Mouse (Mus musculus): ENCODE measurements around the gene Sh3kbp1. TPM values are rescaled to one million over a fixed set of nuclear protein-coding genes. Genes with fewer than 3 reads are reported as not detected.

Gene Sh3kbp1
- polyA plus RNA-seq, 1 experiment = 32.2 TPM

DNA sequence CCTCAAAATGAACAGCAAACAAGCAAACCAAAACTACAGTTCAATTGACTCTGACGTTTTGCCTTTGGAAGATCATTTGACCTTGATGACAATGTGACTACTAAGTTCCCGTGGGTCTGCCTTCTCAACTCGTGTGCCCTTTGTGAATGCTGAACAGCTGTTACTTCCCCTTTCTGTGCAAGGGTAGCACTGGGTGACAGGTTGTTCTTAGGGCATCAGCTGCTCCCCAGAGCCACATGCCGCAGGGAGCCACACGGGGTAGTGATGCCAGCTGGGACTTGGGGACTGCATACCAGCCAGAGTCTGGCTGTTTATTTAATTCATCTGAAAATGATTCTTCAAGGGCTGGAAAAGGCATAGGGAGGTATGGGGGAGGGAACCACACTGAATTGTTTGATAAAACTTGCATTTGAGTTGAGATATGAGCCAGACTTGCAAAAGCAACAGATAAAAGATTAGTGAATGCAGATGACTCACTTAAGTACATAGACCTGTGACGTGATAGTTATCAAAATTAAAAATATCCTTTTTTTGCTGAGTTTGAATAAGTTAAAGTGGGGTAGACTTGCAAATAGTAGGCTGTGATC is 108.5 kb downstream of the Sh3kbp1 start:
- Histone ChIP-seq H3K4me3 (replicated peaks; ENCODE audit: control insufficient read depth, low read depth, low read length) (no peak overlapping the region), H3K27ac (ENCODE audit: control insufficient read depth, insufficient read depth, low read depth, low read length, poor library complexity) (no peak overlapping the region), H3K4me1 (ENCODE audit: control insufficient read depth, insufficient read depth, low read length) (no peaks in the 10 kb centered on the region; the same call in 1 of the 2 replicates)
- TF ChIP-seq CTCF (IDR thresholded peaks at IDR 0.05; ENCODE audit: control insufficient read depth, insufficient read depth, low read length) = no peak
- TF ChIP-seq POLR2A (IDR thresholded peaks at IDR 0.05; ENCODE audit: borderline replicate concordance, control insufficient read depth, low read depth, low read length) = no peak
- WGBS = 18% methylated on average over 6 of the region's 6 CpGs

DNA sequence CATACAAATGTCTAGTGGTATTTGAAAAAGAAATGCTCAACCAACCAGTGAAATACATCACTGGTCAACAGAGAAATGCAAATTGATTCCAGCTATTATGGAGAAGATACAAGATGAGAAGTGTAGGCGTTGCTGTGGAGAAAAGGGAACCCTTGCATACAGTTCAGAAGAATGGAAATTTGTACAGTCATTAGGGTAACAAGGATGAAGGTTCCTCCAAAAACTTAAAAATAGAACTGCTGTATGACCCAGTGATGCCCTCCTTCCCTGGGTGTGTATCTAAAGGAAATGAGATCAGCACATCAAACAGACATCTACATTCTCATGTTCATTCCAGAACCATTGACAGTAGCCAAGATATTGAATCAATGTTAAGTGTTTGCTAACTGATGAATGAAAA is 110.3 kb downstream of the Sh3kbp1 start:
- H3K4me3 ChIP-seq (replicated peaks; ENCODE audit: control insufficient read depth, low read depth, low read length) = no peak overlapping the region
- H3K27ac ChIP-seq (ENCODE audit: control insufficient read depth, insufficient read depth, low read depth, low read length, poor library complexity) = no peak overlapping the region
- H3K4me1 ChIP-seq (ENCODE audit: control insufficient read depth, insufficient read depth, low read length) = no peaks in the 10 kb centered on the region; the same call in 1 of the 2 replicates
- 62% methylated on average over 1 of the region's 1 CpGs for WGBS
- TF ChIP-seq POLR2A (IDR thresholded peaks at IDR 0.05; ENCODE audit: borderline replicate concordance, control insufficient read depth, low read depth, low read length) = no peak
- no peak for TF ChIP-seq CTCF (IDR thresholded peaks at IDR 0.05; ENCODE audit: control insufficient read depth, insufficient read depth, low read length)

DNA sequence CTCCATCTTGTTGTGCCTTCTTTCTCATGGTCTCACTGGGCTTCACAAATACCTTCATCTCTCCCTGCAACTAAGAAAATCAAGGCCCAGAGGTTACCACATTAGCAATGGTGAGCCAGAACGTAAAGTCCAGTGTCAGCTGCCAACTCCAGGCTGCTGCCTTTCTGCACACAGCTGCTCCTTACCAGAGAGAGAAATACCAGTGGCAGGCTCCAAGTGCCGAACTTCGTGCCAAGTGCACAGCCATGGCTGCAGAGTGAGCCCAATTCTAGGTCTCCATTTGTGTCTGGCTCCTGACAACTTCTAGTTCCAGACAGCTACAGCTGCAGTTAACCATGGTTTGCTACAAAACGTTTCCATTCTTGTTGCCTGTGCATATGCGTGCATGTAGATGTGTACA is 117.0 kb downstream of the Sh3kbp1 start:
- H3K4me1 ChIP-seq (ENCODE audit: control insufficient read depth, insufficient read depth, low read length) = no peaks in the 10 kb centered on the region
- TF ChIP-seq POLR2A (IDR thresholded peaks at IDR 0.05; ENCODE audit: borderline replicate concordance, control insufficient read depth, low read depth, low read length) = no peak
- no peak for TF ChIP-seq CTCF (IDR thresholded peaks at IDR 0.05; ENCODE audit: control insufficient read depth, insufficient read depth, low read length)
- no peak overlapping the region for H3K4me3 ChIP-seq (replicated peaks; ENCODE audit: control insufficient read depth, low read depth, low read length)
- 74% methylated on average over 5 of the region's 5 CpGs for WGBS
- no peak overlapping the region for H3K27ac ChIP-seq (ENCODE audit: control insufficient read depth, insufficient read depth, low read depth, low read length, poor library complexity)

DNA sequence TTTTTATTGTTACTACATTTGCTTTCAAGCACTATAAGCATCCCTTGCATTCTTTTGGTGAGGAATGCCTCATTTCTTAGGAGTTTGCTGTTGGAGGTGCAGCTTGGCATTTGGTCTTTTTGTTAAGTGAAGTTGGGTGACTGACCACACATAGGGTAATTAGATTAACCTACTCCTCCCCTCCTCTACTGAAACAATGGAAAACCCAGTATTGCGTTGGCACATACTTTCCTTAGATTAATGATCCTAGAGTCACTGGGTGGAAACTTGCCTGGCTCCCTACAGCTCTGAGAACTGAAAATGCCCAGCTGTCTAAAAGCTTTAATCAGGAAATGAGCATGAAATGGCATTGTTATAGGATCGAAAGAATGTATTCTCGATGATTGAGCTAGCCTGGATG is 117.5 kb downstream of the Sh3kbp1 start:
- 83% methylated on average over 3 of the region's 3 CpGs for WGBS
- TF ChIP-seq CTCF (IDR thresholded peaks at IDR 0.05; ENCODE audit: control insufficient read depth, insufficient read depth, low read length) (no peak), POLR2A (IDR thresholded peaks at IDR 0.05; ENCODE audit: borderline replicate concordance, control insufficient read depth, low read depth, low read length) (no peak)

DNA sequence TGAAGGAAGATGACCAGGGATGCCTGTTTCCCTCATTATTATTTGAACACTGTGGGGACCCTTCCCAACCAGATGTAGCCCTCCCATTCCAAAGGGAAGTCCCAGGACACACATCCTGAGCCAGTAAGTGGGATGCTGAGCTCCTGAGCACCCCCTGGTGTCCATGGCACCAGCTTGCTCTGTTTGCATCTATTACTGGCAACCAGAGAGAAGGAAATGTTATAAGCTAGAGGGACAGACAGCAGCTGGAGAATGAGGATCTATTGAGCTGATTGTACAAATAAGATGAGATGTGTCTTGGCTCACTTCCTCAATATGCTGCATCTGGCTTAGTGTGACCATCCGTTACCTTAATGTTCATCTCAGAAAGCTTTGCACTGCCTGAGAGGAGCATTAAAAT is 124.8 kb downstream of the Sh3kbp1 start:
- 52% methylated on average over 1 of the region's 1 CpGs for WGBS
- Histone ChIP-seq H3K4me1 (ENCODE audit: control insufficient read depth, insufficient read depth, low read length) (peaks cover 3% of the 10 kb centered on the region; the same call in 1 of the 2 replicates), H3K4me3 (replicated peaks; ENCODE audit: control insufficient read depth, low read depth, low read length) (no peak overlapping the region), H3K27ac (ENCODE audit: control insufficient read depth, insufficient read depth, low read depth, low read length, poor library complexity) (no peak overlapping the region)
- TF ChIP-seq CTCF (IDR thresholded peaks at IDR 0.05; ENCODE audit: control insufficient read depth, insufficient read depth, low read length) (peak; percentile 39; the same call in 1 of the 2 replicates), POLR2A (IDR thresholded peaks at IDR 0.05; ENCODE audit: borderline replicate concordance, control insufficient read depth, low read depth, low read length) (no peak)

More for the DNA sequence above, 117.5 kb downstream of the Sh3kbp1 start:
- H3K4me1 ChIP-seq (ENCODE audit: control insufficient read depth, insufficient read depth, low read length) = no peaks in the 10 kb centered on the region
- no peak overlapping the region for H3K4me3 ChIP-seq (replicated peaks; ENCODE audit: control insufficient read depth, low read depth, low read length)
- no peak overlapping the region for H3K27ac ChIP-seq (ENCODE audit: control insufficient read depth, insufficient read depth, low read depth, low read length, poor library complexity)

DNA sequence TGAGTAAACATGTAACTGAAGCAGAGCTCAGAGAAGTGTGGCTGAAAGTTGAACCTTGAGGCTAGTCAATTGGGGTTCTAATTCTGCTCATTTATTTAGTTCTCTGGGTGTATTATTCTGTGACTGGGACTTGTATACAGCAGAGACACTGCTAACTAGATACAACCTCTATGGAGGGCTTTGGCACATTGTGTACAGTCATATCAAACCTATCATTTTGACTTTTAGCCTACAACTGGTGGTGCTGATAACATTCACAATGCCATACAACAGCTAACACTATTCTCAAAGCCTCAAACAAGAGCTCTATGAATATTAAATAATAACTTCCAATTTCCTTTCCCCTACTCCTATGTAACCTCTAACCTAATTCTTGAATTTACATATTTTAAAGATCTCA is 129.2 kb downstream of the Sh3kbp1 start:
- Histone ChIP-seq H3K4me3 (replicated peaks; ENCODE audit: control insufficient read depth, low read depth, low read length) (no peak overlapping the region), H3K27ac (ENCODE audit: control insufficient read depth, insufficient read depth, low read depth, low read length, poor library complexity) (no peak overlapping the region), H3K4me1 (ENCODE audit: control insufficient read depth, insufficient read depth, low read length) (peaks cover 4% of the 10 kb centered on the region; the same call in 1 of the 2 replicates)
- TF ChIP-seq CTCF (IDR thresholded peaks at IDR 0.05; ENCODE audit: control insufficient read depth, insufficient read depth, low read length) = no peak
- TF ChIP-seq POLR2A (IDR thresholded peaks at IDR 0.05; ENCODE audit: borderline replicate concordance, control insufficient read depth, low read depth, low read length) = no peak

DNA sequence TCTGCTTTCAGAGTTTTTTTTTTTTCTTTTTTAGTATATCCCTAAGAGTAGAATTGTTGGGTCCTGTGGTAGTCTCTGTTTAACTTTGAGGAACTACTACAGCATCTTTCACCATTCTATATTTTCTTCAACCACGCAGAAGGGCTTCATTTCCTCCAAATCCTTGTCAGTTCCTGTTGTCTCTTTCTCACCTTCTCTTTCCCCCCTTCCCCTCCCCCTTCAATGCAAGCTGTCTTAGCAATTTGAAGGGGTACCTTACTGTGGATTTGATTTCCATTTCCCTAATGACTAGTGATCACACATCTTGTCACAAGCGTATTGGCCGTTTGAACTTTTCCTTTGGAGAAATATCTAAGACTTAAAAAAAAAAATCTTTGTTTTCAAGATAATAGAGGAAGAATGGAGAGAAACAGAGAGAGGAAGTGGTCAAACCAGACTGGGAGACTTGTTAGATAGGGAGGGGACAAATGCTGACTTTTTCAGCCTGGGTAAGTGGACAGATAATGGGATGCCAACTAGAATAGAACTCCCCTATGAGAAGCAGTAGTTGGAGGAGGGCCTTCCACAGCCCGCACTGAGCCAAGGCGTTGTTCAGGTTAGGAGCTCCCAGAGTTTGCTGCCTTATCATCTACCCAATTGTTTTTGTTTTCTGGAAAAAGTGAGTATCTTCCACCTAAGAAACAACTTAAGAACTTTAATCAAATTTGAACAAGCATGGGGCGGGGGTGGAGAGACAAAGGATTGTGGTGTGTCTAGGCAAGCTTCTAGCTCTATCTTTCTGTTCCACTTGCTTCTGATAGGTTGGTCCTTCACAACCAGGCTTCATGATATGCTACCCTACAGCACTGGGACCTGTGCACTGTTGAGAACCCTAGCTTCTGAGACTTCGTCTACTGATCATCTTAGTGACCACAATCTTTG is 130.1 kb downstream of the Sh3kbp1 start:
- Histone ChIP-seq H3K4me3 (replicated peaks; ENCODE audit: control insufficient read depth, low read depth, low read length) (no peak overlapping the region), H3K27ac (ENCODE audit: control insufficient read depth, insufficient read depth, low read depth, low read length, poor library complexity) (peak overlapping the region; percentile 58; the same call in 1 of the 2 replicates), H3K4me1 (ENCODE audit: control insufficient read depth, insufficient read depth, low read length) (peaks cover 3% of the 10 kb centered on the region; the same call in 1 of the 2 replicates)
- TF ChIP-seq POLR2A (IDR thresholded peaks at IDR 0.05; ENCODE audit: borderline replicate concordance, control insufficient read depth, low read depth, low read length) = no peak
- no peak for TF ChIP-seq CTCF (IDR thresholded peaks at IDR 0.05; ENCODE audit: control insufficient read depth, insufficient read depth, low read length)
- 28% methylated on average over 7 of the region's 7 CpGs for WGBS

DNA sequence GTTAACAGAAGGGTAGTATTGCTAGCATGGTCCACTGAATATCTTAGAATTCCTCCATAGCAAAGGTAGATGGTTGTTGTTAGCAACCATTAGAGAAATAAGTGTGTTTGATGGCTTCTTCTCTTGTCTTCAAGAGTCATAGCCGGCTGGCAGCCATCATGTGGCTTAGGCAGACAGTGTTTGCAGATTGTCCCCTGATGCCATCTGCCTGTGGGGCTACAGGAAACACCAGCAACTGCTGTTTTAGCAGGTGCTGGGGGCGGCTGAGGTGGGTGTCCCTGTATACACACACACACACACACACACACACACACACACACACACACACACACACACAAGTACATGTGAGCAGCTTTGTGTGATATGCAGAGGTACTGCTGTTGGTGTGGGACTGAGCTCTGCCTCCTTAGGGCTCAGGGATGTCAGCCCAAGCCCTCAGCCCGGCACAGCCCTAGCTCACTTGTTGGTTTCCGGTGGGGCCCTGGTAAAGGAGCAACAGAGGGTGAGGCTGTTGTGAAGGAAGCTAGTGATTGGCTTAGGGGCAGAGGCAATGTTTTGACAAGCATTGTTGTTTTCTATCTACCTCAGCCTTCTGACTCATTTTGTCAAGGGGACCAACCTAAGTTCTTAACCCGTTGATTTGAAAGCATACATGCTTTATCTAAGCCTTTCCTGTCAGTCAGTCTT is 130.9 kb downstream of the Sh3kbp1 start:
- TF ChIP-seq POLR2A (IDR thresholded peaks at IDR 0.05; ENCODE audit: borderline replicate concordance, control insufficient read depth, low read depth, low read length) = no peak
- TF ChIP-seq CTCF (IDR thresholded peaks at IDR 0.05; ENCODE audit: control insufficient read depth, insufficient read depth, low read length) = no peak
- no peak overlapping the region for H3K4me3 ChIP-seq (replicated peaks; ENCODE audit: control insufficient read depth, low read depth, low read length)
- WGBS = 13% methylated on average over 5 of the region's 5 CpGs
- peaks cover 3% of the 10 kb centered on the region; the same call in 1 of the 2 replicates for H3K4me1 ChIP-seq (ENCODE audit: control insufficient read depth, insufficient read depth, low read length)
- H3K27ac ChIP-seq (ENCODE audit: control insufficient read depth, insufficient read depth, low read depth, low read length, poor library complexity) = peak overlapping the region; percentile 89

Data from bone marrow, adult 2 months (tissue).